Mouse (Mus musculus) heart, embryonic 14.5 days (tissue): ENCODE data around the gene Bckdhb. TPM values are rescaled to one million over a fixed set of nuclear protein-coding genes. Genes with fewer than 3 reads are reported as not detected.
A peak's percentile ranks its signal among the peaks of the same experiment; 100 is the strongest.

ENCODE experiments used
- ATAC-seq: fragments of 200-750 bp; cut with Nextera tagmentation; 2 replicates; pipeline ENCODE4 v1.8.0; 2017; ENCODE audit warnings: low read depth, moderate TSS enrichment; ENCODE audit not compliant: insufficient number of reproducible peaks, insufficient read depth, low FRiP score
- H3K27ac ChIP-seq, 2 experiments: fragments of 200-500 bp in 1 of 2; fragments of 300-500 bp in 1 of 2; sonication (generic) in 1 of 2; replicated peaks in 1 of 2; 2 replicates each; pipeline ENCODE4 v1.5.1; 2012 to 2014; ENCODE audit warnings: low read depth in 2 of 2, low read length in 2 of 2, control low read depth in 1 of 2, mild to moderate bottlenecking in 1 of 2, mixed read lengths in 1 of 2; ENCODE audit not compliant: control insufficient read depth in 1 of 2, insufficient read depth in 1 of 2
- H3K27me3 ChIP-seq: fragments of 300-500 bp; sonication (generic); 2 replicates; pipeline ENCODE4 v1.6.1; 2014; ENCODE audit warnings: mild to moderate bottlenecking, low read length, control low read depth; ENCODE audit not compliant: control insufficient read depth, insufficient read depth
- H3K36me3 ChIP-seq: fragments of 300-500 bp; sonication (generic); 2 replicates; pipeline ENCODE4 v1.6.1; 2014; ENCODE audit warnings: mild to moderate bottlenecking, control low read depth, low read length, mixed read lengths; ENCODE audit not compliant: control insufficient read depth, insufficient read depth
- H3K4me1 ChIP-seq, 2 experiments: fragments of 200-500 bp in 1 of 2; fragments of 300-500 bp in 1 of 2; sonication (generic) in 1 of 2; 2 replicates each; pipeline ENCODE4 v1.6.1; 2012 to 2014; ENCODE audit warnings: low read length in 2 of 2, control low read depth in 1 of 2, mixed read lengths in 1 of 2; ENCODE audit not compliant: control insufficient read depth in 2 of 2, insufficient read depth in 2 of 2
- H3K4me2 ChIP-seq: fragments of 300-500 bp; sonication (generic); 2 replicates; pipeline ENCODE4 v1.6.1; 2014; ENCODE audit warnings: mild to moderate bottlenecking, low read length
- H3K4me3 ChIP-seq, 2 experiments: fragments of 200-500 bp in 1 of 2; fragments of 300-500 bp in 1 of 2; sonication (generic) in 1 of 2; 2 replicates each; pipeline ENCODE4 v1.5.1; 2012 to 2014; ENCODE audit warnings: low read length in 2 of 2, mild to moderate bottlenecking in 2 of 2, control low read depth in 1 of 2, low read depth in 1 of 2, moderate library complexity in 1 of 2; ENCODE audit not compliant: control insufficient read depth in 1 of 2, insufficient read depth in 1 of 2
- H3K9ac ChIP-seq: fragments of 300-500 bp; sonication (generic); 2 replicates; pipeline ENCODE4 v1.6.1; 2014; ENCODE audit warnings: mild to moderate bottlenecking, low read length
- H3K9me3 ChIP-seq: fragments of 300-500 bp; sonication (generic); 2 replicates; pipeline ENCODE4 v1.6.1; 2016; ENCODE audit warnings: low read length, control low read depth; ENCODE audit not compliant: control insufficient read depth
- WGBS: fragments of 180-500 bp; shearing (Covaris S2); extraction: QIAGEN DNeasy Blood & Tissue Kit; methylation state at CpG from one replicate; pipeline ENCODE4 v1.1.7; 2014; 5-methylcytosine and 5-hydroxymethylcytosine counted together
- polyA plus RNA-seq: library from polyadenylated mRNA; unstranded; fragments of >200 nt; fragmentation: Nextera tagmentation; extraction: Ambion mirVana; gene quantifications from 2 replicates; pipeline ENCODE4 v1.2.1, GENCODE M21; 2014

Gene Bckdhb
- polyA plus RNA-seq, 1 experiment from 2014 or later, result 56.4 TPM

- H3K36me3 ChIP-seq, result no peaks in the 10 kb centered on the region
- no peak overlapping the region for H3K27ac ChIP-seq
- H3K27me3 ChIP-seq, result no peaks in the 10 kb centered on the region
- H3K4me2 ChIP-seq, result no peak overlapping the region
- no peak overlapping the region for H3K4me3 ChIP-seq
- no peak overlapping the region for H3K9ac ChIP-seq
- H3K9me3 ChIP-seq, result no peaks in the 10 kb centered on the region
- 85% methylated on average over 3 of the region's 3 CpGs for whole genome bisulfite sequencing
- no peak for ATAC-seq
- 0 out of 4 replicates have a peak, but pooled peaks cover 0 to 5% of the 10 kb centered on the region in 2 experiments for H3K4me1 ChIP-seq
These were observed 138.7 kb downstream of the Bckdhb start for GRCm38 (mm10) chr9:84063617-84064016.

- no peak overlapping the region for H3K9ac ChIP-seq
- 75% methylated on average over 4 of the region's 4 CpGs for WGBS
- no peaks in the 10 kb centered on the region for H3K27me3 ChIP-seq
- no peaks in the 10 kb centered on the region for H3K9me3 ChIP-seq
- H3K27ac ChIP-seq, result no peak overlapping the region
- no peak for ATAC-seq
- 0 out of 4 replicates have a peak, but pooled peaks cover 0 to 5% of the 10 kb centered on the region in 2 experiments for H3K4me1 ChIP-seq
- H3K4me3 ChIP-seq, result no peak overlapping the region
- no peaks in the 10 kb centered on the region for H3K36me3 ChIP-seq
- H3K4me2 ChIP-seq, result no peak overlapping the region
These were observed 139.2 kb downstream of the Bckdhb start for GRCm38 (mm10) chr9:84064113-84064512.

- ATAC-seq, result no peak
- Histone ChIP-seq H3K27me3 (no peaks in the 10 kb centered on the region), H3K4me2 (no peak overlapping the region), H3K9ac (no peak overlapping the region), H3K4me3 (no peak overlapping the region), H3K27ac (no peak overlapping the region), H3K36me3 (no peaks in the 10 kb centered on the region), H3K4me1 (peaks cover 0 to 10% of the 10 kb centered on the region in 2 experiments; a peak in 1 of 4 replicates), H3K9me3 (no peaks in the 10 kb centered on the region)
- 50% methylated on average over 6 of the region's 6 CpGs for WGBS
These were observed 145.3 kb downstream of the Bckdhb start for GRCm38 (mm10) chr9:84070247-84070646.

DNA sequence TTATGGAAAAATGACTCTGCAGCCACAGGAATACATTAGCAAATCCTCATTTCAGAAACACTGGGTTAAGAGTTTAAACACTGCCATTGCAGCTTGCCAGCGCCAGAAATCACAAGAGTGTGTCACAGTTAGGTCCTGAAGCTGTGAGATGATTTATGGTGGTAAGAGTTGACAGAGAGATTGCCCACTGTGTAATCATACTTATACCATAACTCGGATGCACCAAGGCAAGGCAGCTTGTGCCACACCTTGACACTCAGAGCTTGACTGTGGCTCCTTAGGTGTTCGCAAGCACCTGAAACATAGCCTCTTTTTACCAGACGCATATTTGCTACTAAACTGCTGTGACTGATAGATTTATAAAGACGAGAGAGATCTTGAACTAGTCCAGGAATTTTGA is 145.8 kb downstream of the Bckdhb start:
- Histone ChIP-seq H3K4me1 (peaks cover 0 to 10% of the 10 kb centered on the region in 2 experiments; a peak in 1 of 4 replicates), H3K27me3 (no peaks in the 10 kb centered on the region), H3K36me3 (no peaks in the 10 kb centered on the region), H3K9ac (no peak overlapping the region), H3K9me3 (no peaks in the 10 kb centered on the region), H3K4me3 (no peak overlapping the region), H3K27ac (no peak overlapping the region), H3K4me2 (no peak overlapping the region)
- ATAC-seq, result no peak
- WGBS, result 79% methylated on average over 5 of the region's 5 CpGs

- Histone ChIP-seq H3K4me3 (no peak overlapping the region), H3K27ac (no peak overlapping the region), H3K4me1 (peaks cover 0 to 5% of the 10 kb centered on the region in 2 experiments; a peak in 1 of 4 replicates), H3K9me3 (no peaks in the 10 kb centered on the region), H3K27me3 (no peaks in the 10 kb centered on the region), H3K36me3 (no peaks in the 10 kb centered on the region), H3K4me2 (no peak overlapping the region), H3K9ac (no peak overlapping the region)
- ATAC-seq, result no peak
- 92% methylated on average over 6 of the region's 6 CpGs for WGBS
These were observed 147.6 kb downstream of the Bckdhb start for GRCm38 (mm10) chr9:84072534-84072933.

DNA sequence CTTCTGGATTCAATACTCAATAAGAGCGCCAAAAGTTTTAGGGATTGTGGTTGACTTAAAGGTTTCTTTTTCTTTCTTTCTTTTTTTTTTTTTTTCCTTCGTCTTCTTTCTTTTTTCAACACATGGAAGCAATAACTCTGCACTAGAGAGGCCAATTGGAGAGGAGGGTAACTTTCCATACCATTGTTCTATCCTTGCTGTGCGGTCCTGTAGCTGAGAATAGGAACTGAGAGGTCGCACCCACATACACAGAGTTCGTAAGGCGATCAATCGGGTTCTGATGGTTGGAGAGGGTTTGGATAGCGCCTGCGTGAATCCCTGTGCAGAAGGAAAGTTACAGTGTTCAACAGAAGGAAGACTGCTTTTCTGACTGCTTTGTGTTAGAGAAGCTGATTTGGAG is 148.3 kb downstream of the Bckdhb start:
- Histone ChIP-seq H3K36me3 (no peaks in the 10 kb centered on the region), H3K27me3 (no peaks in the 10 kb centered on the region), H3K4me3 (no peak overlapping the region), H3K4me2 (no peak overlapping the region), H3K9ac (no peak overlapping the region), H3K4me1 (peaks cover 0 to 5% of the 10 kb centered on the region in 2 experiments; a peak in 1 of 4 replicates), H3K9me3 (no peaks in the 10 kb centered on the region), H3K27ac (no peak overlapping the region)
- WGBS, result 90% methylated on average over 9 of the region's 9 CpGs
- ATAC-seq, result no peak

DNA sequence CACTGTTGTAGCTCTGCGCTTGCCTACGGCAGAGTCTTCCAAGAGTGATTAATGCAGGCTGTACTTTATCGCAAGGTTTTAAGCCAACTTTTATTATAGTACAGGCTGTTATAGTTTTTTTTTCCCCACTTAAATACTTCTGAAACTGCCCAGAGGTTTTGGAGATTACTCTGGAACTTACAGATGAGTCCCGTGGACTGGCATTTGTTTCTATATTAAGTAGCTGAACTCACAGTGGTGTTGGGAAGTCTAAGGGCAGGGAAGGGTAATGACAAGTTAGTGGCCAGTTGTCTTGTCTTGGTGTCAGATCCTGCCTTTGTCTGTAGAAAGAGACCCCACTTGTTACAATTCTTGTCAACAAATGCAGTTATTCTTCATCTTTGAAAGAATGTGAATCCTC is 158.6 kb downstream of the Bckdhb start:
- H3K4me1 ChIP-seq, result peaks cover 0 to 6% of the 10 kb centered on the region in 2 experiments; a peak in 2 of 4 replicates
- H3K36me3 ChIP-seq, result no peaks in the 10 kb centered on the region
- peak overlapping the region; percentile 54 to 67 for H3K27ac ChIP-seq
- ATAC-seq, result no peak
- H3K27me3 ChIP-seq, result no peaks in the 10 kb centered on the region
- H3K4me3 ChIP-seq, result 0 out of 4 replicates have a peak overlapping the region, but pooled peaks of 1 of the 2 experiments have one; percentile 6
- WGBS, result 29% methylated on average over 4 of the region's 4 CpGs
- H3K9ac ChIP-seq, result peak overlapping the region; percentile 12
- H3K4me2 ChIP-seq, result peak overlapping the region; percentile 48
- H3K9me3 ChIP-seq, result no peaks in the 10 kb centered on the region

DNA sequence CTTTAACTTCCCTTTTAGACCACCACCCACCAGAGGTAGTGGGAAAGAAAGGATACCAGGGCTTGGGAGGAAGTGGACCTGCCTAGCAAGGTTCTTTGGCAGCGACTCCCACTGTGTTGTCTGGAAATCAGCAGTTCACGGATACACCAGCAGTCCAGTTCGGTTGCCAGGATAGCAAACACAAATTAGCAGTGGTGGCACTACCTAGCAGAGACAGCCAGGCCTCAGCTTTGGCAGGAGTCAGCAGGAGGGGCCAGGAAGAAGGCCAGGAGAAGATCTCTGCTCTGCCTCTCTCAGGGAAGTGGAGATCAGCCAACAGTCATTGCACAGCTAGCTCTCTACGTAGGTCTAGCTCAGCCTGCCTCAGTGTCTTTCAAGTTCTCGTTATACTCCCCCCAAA is 159.7 kb downstream of the Bckdhb start:
- 83% methylated on average over 5 of the region's 5 CpGs for WGBS

More for the DNA sequence above, 159.7 kb downstream of the Bckdhb start:
- Histone ChIP-seq H3K27ac (no peak overlapping the region), H3K36me3 (no peaks in the 10 kb centered on the region), H3K4me1 (peaks cover 0 to 6% of the 10 kb centered on the region in 2 experiments; a peak in 2 of 4 replicates), H3K9me3 (no peaks in the 10 kb centered on the region), H3K4me3 (no peak overlapping the region), H3K4me2 (no peak overlapping the region), H3K9ac (no peak overlapping the region), H3K27me3 (no peaks in the 10 kb centered on the region)
- ATAC-seq, result no peak
